Mouse (Mus musculus) olfactory bulb, adult 2 months (tissue): ENCODE measurements at regions not wholly inside any gene's neighbourhood (a gene's known extent, or its start where the extent isn't known, plus 50 kb on each side); places are given as distances from the start of the nearest gene placed in this dataset.

Experiments
- H3K27ac ChIP-seq: fragments of 200-500 bp; 2 replicates; pipeline ENCODE4 v1.5.1; 2012; ENCODE audit warnings: low read depth, low read length; ENCODE audit not compliant: insufficient read depth
- H3K4me1 ChIP-seq: fragments of 200-500 bp; 2 replicates; pipeline ENCODE4 v1.6.1; 2012; ENCODE audit warnings: low read length; ENCODE audit not compliant: control insufficient read depth, insufficient read depth
- H3K4me3 ChIP-seq: fragments of 200-500 bp; 2 replicates; pipeline ENCODE4 v1.5.1; 2012; ENCODE audit warnings: mild to moderate bottlenecking, low read depth, low read length, moderate library complexity; ENCODE audit not compliant: insufficient read depth
- CTCF ChIP-seq: fragments of 200-500 bp; IDR thresholded peaks from 2 replicates; pipeline ENCODE4 v1.5.1; 2012; ENCODE audit warnings: low read depth, mild to moderate bottlenecking, low read length, moderate library complexity; ENCODE audit not compliant: insufficient read depth
- POLR2A ChIP-seq: fragments of 200-500 bp; IDR thresholded peaks from 2 replicates; pipeline ENCODE4 v1.6.1; 2012; ENCODE audit warnings: mild to moderate bottlenecking, low read depth, low read length, moderate library complexity; ENCODE audit not compliant: insufficient read depth
- WGBS: fragments of 180-500 bp; shearing (Covaris S2); methylation state at CpG from one replicate; pipeline ENCODE4 v1.1.7; 2018; 5-methylcytosine and 5-hydroxymethylcytosine counted together

- WGBS, result 89% methylated on average over 1 of the region's 1 CpGs
- no peak for TF ChIP-seq CTCF
- no peak for TF ChIP-seq POLR2A
- no peak overlapping the region for H3K4me3 ChIP-seq
- H3K4me1 ChIP-seq, result no peaks in the 10 kb centered on the region
- no peak overlapping the region for H3K27ac ChIP-seq
These were observed 180.9 kb downstream of the Gm19410 start for GRCm38 (mm10) chr8:35946539-35946940.

- 87% methylated on average over 2 of the region's 2 CpGs for WGBS
These were observed 182.6 kb downstream of the Gm19410 start for GRCm38 (mm10) chr8:35948146-35948545.

GRCm38 (mm10) chr8:35948751-35949183 is 183.2 kb downstream of the Gm19410 start:
- no peaks in the 10 kb centered on the region for H3K4me1 ChIP-seq
- 61% methylated on average over 9 of the region's 9 CpGs for WGBS
- TF ChIP-seq POLR2A (no peak), CTCF (no peak)
- H3K27ac ChIP-seq, result no peak overlapping the region
- no peak overlapping the region for H3K4me3 ChIP-seq

More at GRCm38 (mm10) chr8:35948146-35948545, 182.6 kb downstream of the Gm19410 start:
- Histone ChIP-seq H3K4me1 (no peaks in the 10 kb centered on the region), H3K4me3 (no peak overlapping the region), H3K27ac (no peak overlapping the region)
- no peak for TF ChIP-seq CTCF
- no peak for TF ChIP-seq POLR2A

GRCm38 (mm10) chr8:35955506-35955905 is 189.9 kb downstream of the Gm19410 start:
- no peak overlapping the region for H3K4me3 ChIP-seq
- TF ChIP-seq POLR2A (no peak), CTCF (no peak)
- H3K4me1 ChIP-seq, result peaks cover 3% of the 10 kb centered on the region; the same call in 1 of the 2 replicates
- H3K27ac ChIP-seq, result no peak overlapping the region
- 93% methylated on average over 2 of the region's 2 CpGs for WGBS

- Histone ChIP-seq H3K4me3 (no peak overlapping the region), H3K27ac (no peak overlapping the region), H3K4me1 (peaks cover 3% of the 10 kb centered on the region; the same call in 1 of the 2 replicates)
- WGBS, result 63% methylated on average over 2 of the region's 2 CpGs
- no peak for TF ChIP-seq POLR2A
- TF ChIP-seq CTCF, result no peak
These were observed 190.7 kb downstream of the Gm19410 start for GRCm38 (mm10) chr8:35956319-35956718.

- Histone ChIP-seq H3K4me3 (no peak overlapping the region), H3K4me1 (peaks cover 7% of the 10 kb centered on the region), H3K27ac (peak overlapping the region; percentile 62; the same call in 1 of the 2 replicates)
- WGBS, result 32% methylated on average over 4 of the region's 4 CpGs
- TF ChIP-seq CTCF, result no peak
- no peak for TF ChIP-seq POLR2A
These were observed 193.6 kb downstream of the Gm19410 start for GRCm38 (mm10) chr8:35959201-35959600.

GRCm38 (mm10) chr8:35960867-35961614 is 195.5 kb downstream of the Gm19410 start:
- TF ChIP-seq POLR2A (no peak), CTCF (no peak)
- Histone ChIP-seq H3K4me1 (peaks cover 7% of the 10 kb centered on the region), H3K4me3 (no peak overlapping the region), H3K27ac (no peak overlapping the region)
- WGBS, result 62% methylated on average over 9 of the region's 9 CpGs

- Histone ChIP-seq H3K27ac (no peak overlapping the region), H3K4me3 (no peak overlapping the region), H3K4me1 (peaks cover 7% of the 10 kb centered on the region)
- TF ChIP-seq CTCF, result no peak
- TF ChIP-seq POLR2A, result no peak
- WGBS, result 46% methylated on average over 20 of the region's 20 CpGs
These were observed 196.1 kb downstream of the Gm19410 start for GRCm38 (mm10) chr8:35961615-35962220.

- no peak overlapping the region for H3K27ac ChIP-seq
- TF ChIP-seq CTCF (no peak), POLR2A (no peak)
- H3K4me1 ChIP-seq, result peaks cover 5% of the 10 kb centered on the region; the same call in 1 of the 2 replicates
- H3K4me3 ChIP-seq, result no peak overlapping the region
- WGBS, result 91% methylated on average over 1 of the region's 1 CpGs
These were observed 199.3 kb downstream of the Gm19410 start for GRCm38 (mm10) chr8:35964932-35965331.
